Mouse (Mus musculus): Measurements from ENCODE around the gene Hoxb6.

Hoxb6 gene

DNA sequence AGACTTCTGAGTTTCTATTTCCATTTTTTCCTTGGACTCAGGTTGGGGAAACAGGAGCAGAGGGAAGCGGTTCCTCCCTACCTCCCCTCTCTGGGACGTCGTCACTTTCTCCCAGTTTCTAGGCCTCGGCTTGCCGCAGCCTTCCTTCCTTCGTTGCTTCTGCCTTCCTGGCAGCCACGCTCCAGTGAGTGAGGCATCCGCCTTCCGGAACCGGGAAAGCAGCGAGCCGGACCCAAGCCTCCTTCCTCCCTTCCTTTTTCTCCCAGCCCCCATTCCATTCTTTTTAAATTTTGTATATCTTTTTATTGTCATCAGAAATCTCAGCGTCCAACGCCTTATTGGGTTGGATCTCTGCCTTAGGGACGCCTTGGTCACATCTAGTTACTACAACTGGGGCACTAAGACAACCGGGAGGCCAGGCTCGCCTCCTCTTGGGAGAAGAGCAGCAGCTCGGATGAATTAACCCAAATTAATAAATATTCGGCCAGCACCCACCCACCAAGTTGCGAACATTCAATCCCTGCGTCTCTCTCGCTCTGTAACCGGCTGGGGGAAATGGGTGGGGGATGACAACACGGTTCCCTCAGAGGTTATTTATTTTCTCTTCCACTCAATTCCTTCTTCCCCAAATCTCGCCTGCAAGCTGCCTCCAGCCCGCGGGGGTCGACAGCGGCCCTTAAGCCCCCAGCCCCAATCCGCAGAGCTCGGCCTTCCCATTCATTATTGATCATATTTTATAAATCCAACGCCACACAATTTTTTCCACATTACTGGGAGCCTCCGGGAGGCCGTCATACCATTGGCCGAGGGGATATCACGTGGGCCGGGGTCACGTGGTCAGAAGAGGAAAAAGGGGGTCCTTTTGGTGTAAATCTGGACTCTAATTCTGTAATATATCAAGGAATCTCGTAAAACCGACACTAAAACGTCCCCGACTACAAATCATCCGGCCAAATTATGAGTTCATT is 6.2 kb upstream of the Hoxb6 start, which contains the start of gene Hoxb7:
Gene Hoxb7, plus strand, starts transcription at position 853 of the 968 bp plus-strand sequence.
- no peak for DNase-seq (ENCODE audit: low spot score in 2 of 2)

DNA sequence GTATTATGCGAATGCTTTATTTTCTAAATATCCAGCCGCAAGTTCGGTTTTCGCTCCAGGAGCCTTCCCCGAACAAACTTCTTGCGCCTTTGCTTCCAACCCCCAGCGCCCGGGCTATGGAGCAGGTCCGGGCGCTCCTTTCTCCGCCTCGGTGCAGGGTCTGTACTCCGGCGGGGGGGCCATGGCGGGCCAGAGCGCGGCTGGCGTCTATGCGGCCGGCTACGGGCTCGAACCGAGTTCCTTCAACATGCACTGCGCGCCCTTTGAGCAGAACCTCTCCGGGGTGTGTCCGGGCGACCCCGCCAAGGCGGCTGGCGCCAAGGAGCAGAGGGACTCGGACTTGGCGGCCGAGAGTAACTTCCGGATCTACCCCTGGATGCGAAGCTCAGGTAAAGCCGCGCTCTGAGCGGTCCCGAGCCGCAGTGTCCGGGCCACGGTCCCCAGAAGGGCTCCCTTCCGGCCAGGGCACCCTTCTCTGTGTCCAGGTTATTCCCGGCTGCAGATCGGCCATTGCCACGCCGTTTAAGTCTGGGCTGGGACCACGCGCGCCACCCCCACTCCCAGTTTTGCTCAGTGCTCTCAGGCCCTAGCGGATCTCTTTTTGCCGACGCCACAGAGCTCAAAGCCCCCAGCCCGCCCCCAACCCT is 5.4 kb upstream of the Hoxb6 start:
- no peak for DNase-seq (ENCODE audit: low spot score in 2 of 2)

DNA sequence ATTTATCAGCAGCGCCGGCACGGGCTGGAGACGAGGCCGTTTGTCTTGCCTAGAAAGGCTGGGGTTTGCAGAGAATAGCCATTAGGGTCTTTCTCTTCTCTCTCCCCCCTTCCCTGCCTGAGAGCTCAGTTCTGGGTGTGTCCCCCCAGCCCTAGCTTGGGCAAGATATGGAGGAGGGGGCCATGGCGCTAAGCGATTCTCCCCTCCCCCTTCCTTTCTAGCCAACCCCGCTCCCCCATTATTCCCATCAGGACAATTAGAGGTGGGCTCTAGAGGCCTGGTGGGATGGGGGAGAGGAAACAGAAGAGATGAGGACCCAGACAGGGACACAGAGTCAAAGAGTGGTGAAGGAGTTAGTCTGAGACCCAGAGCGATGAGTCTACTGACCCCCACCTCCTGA is 4.9 kb upstream of the Hoxb6 start:
- DNase-seq (ENCODE audit: low spot score in 2 of 2): no peak

DNA sequence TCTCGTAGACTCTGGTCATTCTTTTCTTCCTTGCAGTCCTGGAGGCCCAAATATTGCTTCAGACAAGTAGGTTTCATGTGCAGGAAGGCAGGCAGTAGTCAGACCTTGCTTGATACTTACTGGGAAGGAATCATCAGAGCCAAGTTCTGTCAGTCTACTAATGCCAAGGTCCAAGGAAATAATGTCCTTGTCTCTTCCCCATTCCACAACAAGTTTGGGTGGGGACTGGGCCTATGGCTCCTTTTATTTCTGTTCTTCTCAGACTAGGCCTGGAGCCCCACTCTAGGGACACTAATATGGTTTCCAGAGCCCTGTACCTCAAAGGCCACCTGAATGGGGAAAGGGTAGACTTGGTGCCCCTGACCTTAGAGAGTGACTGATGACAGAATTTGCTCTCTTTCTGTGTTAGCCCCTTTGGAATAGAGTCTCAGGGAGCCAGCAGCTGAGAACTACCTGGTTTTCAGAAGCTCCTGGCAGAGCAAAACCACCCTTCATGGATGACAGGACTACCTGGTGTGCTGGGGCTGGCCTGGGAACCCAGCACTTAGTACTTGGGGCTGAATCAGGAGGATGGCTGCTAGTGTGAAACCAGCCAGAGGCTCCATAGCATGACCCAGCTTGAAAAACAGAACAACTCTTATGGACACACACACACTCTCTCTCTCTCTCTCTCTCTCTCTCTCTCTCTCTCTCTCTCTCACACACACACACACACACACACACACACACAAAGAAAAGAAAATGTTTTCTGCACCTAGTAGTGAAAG is 3.6 kb upstream of the Hoxb6 start:
- DNase-seq (ENCODE audit: low spot score in 2 of 2): no peak

DNA sequence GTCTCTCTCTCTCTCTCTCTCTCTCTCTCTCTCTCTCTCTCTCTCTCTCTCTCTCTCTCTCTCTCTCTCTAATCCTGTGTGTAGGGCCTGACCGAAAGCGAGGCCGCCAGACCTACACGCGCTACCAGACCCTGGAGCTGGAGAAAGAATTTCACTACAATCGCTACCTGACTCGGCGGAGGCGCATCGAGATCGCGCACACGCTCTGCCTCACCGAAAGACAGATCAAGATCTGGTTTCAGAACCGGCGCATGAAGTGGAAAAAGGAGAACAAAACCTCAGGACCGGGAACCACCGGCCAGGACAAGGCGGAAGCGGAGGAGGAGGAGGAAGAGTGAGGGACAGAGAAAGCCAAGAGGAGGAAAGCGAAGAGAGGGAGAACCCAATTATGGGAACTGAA is 3.0 kb upstream of the Hoxb6 start:
- no peak for DNase-seq (ENCODE audit: low spot score in 2 of 2)

DNA sequence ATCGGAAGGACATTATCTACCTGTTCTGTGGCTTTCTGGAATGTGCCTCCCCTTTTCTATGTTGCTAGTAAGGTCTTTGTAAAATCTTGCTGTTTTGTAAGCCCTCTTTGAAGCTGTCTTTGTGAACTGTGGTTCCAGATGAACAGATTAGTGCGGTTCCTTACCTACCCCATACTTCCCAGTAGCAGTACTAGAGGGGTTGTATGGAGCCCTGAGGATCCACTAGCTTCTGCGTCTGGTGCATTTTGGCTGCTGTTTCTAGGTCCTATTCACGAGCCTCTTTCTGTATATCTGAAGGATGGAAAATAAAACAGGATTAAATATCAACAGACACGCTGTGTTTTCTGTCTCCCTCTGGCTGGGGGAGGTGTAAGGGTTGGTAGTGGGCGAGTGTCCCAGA is 2.4 kb upstream of the Hoxb6 start:
- no peak for DNase-seq (ENCODE audit: low spot score in 2 of 2)

DNA sequence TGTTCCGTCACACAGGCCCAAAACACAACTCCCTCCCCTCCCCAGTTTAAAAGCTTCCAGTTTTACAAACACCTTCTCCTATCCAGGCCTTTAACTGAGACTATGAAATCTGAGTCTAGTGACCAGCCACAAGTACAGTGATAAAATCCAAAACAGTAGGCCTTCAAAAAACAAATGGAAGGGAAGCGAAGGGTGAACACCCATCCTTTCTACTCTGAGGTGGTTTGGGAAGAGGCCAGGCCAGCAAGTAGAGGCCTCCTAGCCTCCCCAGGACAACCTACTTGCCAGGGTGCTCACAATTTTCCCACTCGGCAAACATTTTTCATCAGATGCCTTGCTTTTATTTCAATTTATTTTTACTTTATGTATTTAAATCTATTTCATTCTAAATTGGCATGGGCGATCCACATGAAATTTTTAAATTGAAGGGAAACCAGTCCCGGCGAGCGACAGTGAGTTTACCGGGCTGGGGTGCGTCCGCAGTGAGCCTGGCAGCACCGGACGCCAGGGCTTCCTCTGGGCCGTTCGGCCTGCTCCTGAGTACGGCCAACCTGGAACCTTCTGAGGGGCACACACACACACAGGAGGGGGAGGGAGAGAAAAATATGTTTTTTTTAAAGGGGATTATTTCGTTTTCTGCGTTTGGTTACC is 1.4 kb upstream of the Hoxb6 start:
- DNase-seq (ENCODE audit: low spot score in 2 of 2): no peak

DNA sequence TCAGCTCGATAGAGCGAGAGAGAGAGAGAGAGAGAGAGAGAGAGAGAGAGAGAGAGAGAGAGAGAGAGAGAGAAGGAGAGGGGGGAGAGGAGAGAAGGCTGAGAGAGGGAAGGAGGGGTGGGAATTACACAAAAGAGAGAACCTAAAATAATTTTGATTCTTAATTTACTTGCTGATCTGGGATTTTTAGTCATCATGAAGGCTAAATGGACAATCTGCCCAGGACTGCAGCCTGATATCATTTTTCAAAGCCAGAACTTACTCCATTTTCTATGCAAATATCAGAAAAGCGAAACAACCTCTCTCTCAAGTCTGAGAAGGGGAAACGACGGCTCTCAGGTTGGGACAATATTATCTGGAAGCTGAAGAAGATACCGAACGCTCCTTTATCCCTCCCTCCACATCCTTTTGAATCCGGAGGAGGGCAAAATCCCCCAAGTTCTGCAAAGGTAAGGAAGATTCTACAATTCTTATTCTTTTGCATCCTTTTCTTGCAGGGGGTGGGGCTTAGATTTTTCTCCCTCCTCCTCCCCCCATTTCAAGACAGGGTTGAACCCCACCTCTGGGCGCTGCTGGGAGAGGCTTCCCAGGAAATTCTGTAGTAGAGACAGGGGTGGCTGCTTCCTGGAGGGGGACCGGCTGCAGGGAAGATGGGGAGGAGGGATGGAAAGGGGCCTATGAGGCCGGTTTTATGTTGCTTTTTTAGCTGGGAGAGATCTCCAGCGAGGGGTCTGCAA is 457 bp downstream of the Hoxb6 start:
- DNase-seq (ENCODE audit: low spot score in 2 of 2): no peak

DNA sequence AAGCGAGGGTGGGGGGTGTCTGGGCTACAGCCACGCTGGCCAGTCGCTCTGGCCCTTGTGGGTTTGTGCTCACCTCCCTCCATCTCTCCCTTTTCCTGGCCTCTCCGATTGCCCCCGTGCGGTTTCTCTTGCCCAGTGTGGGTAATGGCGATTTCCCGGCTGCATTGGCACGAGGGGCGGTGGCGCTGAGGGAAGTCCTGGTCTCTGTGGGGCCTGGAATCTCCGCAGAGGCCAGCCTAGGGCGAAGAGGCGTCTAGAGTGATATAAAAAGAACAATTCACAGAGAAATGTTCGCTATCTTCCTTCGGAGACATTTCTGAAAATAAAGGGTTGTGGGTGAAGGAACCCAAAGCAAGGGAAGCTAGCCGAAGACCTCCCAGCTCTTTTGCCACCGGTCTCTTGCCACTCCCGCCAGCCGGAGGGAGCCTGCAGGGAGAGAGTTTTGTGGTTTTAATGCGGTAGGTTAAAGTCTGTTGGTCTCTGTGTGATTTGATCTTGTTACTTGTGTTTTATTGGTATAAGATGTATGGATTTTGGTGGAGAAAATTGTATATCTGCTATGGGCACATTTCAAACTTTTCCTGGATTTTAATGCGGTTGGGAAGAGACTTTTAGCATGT is 1.1 kb downstream of the Hoxb6 start:
- DNase-seq (ENCODE audit: low spot score in 2 of 2): no peak

DNA sequence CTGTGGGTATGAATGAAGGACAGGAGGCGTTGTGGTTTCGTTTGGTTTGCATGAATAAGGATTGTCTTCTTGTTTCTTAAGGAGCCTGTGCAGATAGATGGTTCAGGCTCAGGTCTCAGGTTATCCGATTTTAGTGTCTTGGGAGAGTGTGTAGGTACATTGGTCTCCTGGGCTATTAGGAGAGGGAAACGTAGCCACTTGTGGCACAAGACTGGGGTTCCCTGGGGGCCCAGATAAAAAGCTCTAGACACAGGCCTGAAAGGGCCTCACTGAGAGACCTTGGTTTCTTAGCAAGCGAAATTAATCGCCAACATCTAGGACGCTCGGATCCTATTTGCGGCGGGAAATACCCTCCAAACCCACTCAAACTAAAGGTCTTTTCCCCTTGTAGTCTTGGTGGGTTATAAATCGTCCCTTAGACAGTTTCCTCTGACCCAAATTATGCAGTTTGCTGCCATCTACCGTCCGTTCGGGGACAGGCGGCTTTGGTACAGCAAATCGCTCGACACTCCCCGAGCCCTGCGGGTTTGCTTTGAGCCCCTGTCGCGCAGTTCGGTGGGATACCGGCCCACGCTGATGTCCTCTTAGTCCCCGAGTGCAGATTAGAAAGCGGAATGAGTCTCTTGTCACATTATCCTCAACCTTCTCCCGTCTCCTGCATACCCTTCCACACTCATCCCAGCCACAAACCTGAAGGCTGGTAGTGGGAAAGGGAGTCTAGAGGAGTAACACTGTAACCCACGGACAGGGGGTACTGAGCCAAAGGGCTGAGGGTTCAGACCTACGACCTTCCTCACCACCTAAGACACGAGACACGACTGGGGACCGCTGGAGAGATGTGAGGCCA is 2.2 kb downstream of the Hoxb6 start:
- peak; percentile 40 to 76 for DNase-seq (ENCODE audit: low spot score in 2 of 2)

DNA sequence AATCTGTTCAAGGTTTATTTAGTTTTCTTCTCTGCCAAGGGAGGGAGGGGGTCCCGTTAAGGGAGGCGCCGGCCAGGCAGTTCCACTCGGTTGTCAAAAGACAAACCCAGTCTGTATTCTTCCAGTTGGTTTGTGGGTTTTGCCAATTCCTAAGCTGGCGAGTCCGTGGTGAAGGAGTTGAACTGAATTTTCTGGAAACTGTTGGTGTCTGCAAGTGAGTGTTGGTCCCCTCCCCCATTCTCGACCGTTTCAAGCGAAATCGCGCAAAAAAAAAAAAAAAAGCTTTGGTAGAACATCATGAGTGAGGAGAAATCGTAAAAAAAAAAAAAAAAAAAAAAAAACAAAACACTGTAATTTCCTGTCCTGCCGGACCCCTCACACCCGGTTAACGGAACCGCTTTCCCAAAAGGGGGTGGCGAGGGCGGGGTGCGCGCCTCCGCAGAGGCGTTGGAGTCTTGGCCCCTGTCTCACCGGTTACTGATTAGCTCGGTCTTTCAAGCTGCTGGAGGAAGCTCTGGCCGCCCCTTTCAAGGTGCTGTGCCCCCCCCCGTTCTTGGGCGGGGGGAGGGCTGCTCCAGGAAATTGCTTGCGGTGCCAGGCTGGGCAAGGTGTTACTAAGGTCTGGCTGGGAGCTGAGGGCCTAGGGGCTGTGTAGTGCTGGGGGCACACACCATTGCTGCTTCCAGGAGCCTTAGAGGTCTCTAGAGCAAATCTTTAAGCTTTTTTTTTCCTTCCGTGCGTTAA is 3.0 kb downstream of the Hoxb6 start:
- no peak for DNase-seq (ENCODE audit: low spot score in 2 of 2)

DNA sequence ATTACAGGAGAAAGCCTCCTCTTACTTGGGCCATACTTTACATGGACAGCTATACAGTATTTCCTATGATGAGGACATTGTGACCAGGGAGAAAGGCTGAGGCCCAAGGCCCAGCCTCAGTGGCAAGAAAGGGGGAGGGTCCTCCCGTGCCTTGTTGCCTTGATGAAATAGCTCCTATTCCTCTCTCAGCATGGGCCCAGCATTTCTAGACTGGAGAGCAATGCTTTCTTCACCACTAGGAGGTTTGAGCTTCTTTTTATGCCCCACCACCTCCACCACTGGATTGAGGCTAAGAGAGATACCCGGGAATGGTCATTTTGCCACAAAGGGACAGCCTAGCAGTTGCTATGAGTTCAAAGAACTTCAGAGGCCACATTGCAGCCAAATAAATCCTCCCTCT is 4.7 kb downstream of the Hoxb6 start:
- no peak for DNase-seq (ENCODE audit: low spot score in 2 of 2)

DNA sequence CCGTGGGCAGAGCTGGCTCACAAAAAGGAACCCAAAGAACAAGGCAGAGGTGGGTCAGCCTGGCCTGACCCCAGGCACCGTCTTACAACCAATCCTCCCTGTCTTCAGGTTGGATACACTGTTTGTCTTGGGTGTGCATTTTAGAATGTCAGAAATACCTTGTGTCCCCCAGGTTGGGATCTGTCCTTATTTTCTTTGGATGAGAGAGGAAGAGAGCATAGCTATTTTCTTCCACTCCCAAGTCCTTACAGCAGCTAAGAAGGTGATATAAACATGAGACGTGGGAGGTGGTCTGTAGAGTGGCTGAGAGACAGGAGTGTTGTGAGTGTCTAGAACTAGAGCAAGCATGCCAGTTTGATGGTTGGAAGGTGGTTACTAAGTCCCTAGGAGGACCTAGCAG is 5.2 kb downstream of the Hoxb6 start:
- DNase-seq (ENCODE audit: low spot score in 2 of 2): no peak

DNA sequence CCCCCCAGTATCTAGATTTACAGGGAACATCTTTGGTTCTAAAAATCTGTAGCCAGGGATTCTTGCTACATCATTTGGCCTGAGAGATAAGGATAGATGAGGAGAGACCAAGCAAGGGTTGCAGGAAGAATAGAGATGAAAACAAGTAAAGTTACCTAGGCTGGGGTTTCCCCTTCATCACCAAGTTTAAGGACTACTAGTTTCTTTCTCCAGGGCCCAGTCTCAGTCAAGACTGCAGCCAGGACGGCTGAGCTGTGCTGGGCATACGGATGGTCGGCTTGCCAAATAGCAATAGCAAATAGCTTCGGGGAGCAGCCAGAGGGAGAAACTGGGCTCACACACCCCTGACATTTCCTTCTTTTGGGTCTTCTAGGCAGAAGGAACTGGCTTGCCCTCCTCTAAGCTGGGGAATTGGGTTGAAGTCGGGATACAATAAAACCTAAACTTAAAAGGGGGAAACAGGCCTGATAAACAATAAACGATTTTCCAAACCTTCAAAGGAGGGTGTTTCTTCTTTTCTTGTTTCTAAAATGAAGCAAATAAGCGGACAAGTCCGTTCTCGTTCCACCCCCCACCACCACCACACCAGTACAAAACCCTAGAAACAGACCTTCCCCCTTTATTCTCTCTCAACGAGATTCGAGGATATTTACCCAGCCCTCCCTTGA is 5.8 kb downstream of the Hoxb6 start:
- DNase-seq (ENCODE audit: low spot score in 2 of 2): no peak

DNA sequence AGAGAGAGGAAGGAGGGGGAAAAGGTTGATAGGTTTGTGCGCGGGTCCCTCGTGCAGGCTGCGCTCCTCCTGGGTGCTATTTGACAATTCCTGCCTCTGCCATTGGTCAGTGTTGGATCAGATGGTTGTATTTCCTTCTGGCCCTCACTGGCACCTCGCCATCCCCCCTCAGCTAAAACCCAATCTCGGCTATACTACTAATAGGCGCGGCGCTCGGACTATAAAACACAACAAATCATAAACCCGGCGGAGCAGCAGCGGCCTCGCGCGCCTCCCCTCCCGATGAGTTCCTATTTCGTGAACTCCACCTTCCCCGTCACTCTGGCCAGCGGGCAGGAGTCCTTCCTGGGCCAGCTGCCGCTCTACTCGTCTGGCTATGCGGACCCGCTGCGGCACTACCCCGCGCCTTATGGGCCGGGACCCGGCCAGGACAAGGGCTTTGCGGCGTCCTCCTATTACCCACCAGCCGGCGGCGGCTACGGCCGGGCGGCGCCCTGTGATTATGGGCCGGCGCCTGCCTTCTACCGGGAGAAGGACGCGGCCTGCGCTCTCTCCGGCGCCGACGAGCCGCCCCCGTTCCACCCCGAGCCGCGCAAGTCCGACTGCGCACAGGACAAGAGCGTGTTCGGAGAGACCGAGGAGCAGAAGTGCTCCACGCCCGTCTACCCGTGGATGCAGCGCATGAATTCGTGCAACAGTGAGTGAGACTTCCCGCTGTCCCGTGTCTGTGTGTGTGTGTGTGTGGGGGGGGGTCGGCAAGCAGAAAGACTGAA is 6.8 kb downstream of the Hoxb6 start:
- no peak for DNase-seq (ENCODE audit: low spot score in 2 of 2)

DNA sequence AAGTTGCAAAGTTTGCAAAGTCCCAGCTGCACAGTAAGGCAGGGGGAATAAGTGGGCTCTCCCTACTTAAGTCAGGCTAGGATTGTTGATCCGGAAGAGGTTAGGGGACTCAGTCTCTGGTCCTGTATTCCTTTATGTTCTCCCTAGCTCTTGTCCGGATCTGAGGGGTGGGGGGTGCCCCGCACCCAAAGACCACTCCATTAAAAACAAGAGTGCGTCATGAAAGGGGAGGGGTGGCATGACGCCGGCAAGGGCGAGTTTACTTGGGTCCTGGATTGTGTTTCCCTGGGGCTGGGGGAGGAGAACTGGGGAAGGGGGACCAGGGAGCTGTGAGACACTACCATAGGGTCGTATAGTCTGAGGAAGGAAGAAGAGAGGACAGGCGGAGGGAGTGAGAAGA is 7.5 kb downstream of the Hoxb6 start:
- DNase-seq (ENCODE audit: low spot score in 2 of 2): no peak

DNA sequence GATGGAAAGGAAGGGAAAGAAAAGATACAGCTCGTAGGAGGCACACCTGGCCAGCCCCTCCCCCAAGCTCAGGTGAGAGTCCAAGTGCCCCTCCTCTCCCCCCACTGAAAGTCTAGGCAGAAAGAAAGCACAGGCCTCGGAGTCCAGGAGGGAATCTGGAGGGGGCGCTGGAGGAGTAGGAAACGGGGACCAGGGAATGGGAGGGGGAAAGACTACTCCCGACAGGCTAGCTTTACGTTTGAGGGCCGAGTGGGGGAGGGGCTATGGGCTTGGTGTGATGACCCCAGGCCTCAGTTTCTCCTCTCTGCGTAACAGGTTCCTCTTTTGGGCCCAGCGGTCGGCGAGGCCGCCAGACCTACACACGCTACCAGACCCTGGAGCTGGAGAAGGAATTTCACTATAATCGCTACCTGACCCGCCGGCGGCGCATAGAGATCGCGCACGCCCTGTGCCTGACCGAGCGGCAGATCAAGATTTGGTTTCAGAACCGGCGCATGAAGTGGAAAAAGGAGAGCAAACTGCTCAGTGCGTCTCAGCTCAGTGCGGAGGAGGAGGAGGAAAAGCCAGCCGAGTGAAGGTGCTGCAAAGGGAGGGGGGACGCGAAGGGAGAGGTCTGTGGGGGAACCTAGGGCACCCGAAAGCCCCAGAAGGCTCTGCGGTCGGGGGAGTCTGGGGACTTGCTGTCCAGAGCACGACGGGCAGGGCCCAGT is 8.2 kb downstream of the Hoxb6 start:
- no peak for DNase-seq (ENCODE audit: low spot score in 2 of 2)

All from thymus, postnatal 10 days (tissue).